Mouse (Mus musculus) kidney, postnatal 14 days (tissue): ENCODE measurements around the gene Dleu7.
A peak's percentile ranks its signal among the peaks of the same experiment; 100 is the strongest.

Source experiments
- DNase-seq: peaks from one replicate; pipeline ENCODE4 v3.0.0; 2022; ENCODE audit warnings: mixed read lengths

The Dleu7 gene

GRCm38 (mm10) chr14:62292488-62293339 lies at the start of gene Dleu7, which contains the start of gene Rnaseh2b:
Gene Dleu7 (minus strand): TSS chr14:62293047.
Gene Rnaseh2b (plus strand): TSS chr14:62292589.
- peak; percentile 65 for DNase-seq

DNA sequence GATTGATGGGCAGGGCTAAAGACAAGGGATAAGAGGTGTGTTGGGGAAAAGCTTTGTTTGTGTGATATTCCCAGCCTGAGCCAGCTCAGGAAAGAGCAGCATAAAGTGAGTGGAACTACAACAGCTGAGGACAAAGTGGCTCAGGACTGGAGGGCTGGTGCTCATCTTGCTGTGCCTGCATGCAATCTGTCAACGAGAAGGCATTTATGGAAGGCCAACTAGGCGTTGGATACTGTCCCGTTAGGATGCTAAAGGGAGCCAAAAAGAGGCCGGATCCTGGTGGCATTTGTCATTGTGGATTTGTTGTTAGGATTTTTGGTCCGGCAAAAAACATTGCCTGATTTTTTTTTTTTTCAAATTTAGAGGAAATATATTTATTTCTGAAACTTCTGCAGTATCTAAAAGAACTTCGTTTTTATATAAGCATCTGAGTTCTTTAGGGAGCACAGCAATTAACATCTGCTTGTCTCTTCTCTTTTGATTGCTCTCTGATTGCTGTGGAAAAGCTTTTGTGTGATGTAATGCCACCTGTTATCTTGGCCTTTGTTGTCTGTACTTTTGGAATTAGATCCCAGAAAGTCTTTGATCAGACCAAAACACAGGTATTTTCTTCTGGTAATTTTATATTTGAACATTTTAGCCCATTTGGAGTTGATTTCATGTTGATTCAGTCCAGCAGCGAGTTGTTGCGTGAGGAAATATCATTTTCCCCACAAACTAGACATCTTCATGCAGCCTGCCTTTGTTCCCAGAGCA lies 49.2 kb upstream of the Dleu7 start:
- DNase-seq = no peak

- DNase-seq = no peak
Measured at GRCm38 (mm10) chr14:62339196-62339595, 46.3 kb upstream of the Dleu7 start.

DNA sequence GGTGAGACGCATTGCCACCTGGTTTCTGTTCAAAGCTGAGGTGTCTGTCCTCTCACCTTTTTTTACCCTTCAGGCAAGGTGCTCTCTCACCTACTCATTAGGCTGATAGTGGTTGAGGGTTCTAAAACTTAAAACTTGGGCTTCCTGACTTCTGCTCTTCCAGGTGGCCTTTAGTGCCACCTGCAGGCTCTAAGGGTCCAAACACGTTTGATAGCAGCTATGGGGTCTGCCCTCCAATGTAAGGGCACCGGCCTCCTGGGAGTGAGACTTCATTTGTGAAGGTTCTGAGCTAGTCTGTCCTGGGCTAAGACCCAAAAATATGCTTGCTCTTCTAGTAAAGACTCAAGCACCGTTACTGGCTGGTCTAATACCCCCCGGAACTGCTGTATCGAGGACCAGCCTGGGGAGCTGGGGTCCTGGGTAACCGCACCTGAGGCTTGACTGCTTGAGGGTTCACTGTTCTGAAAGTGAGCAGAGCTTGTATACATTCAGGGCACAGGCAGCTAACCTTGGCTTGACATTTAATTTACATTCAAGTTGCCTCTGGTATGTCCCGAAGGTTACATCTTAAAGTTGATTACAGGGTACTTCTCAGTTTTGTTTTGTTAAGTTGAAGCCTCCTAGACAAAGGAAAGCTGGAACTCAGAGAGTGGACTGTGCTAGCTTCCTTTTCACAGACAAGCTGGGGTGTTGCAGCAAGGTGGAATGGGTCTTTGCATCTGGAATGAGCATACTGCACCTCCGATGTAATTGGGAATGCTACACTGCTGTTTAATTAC lies 41.3 kb upstream of the Dleu7 start:
- no peak for DNase-seq

DNA sequence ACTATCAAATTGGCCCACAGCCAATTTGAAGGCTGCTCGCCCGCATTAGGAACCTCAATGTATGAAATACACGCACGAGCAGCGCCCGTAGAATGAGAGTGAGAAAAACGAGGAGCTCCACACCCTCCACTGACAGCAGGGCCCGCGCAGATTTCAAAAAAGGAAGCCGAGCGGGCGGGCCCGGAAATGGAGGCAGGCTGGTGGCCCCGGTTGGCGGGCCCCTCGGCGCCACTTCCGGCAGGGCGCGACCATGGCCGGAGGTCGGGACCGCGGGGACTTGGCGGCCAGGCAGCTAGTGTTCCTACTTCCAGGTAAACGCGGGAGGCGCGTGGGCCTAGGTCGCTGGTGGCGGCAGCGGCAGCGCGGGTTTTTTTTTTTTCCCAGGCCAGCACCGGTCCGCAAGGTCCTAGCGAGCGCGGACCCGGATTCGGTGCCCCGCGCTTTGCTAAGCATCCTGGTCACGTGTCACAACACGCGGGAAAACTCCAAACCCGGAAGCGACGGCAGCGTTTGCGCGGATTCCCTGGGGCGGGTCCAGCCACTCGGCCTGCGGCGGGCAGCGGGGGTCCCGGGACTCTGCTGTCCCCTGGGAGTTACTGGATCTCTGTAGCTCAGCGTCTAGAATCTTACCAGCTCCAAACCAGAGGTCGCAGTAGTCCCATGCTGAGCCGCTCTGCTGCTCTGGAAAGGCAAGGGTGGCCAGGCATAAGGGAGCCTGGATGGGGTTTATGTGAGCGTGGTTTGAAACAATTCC lies 39.2 kb upstream of the Dleu7 start:
- DNase-seq = peak; percentile 91

GRCm38 (mm10) chr14:62331457-62331856 lies 38.6 kb upstream of the Dleu7 start:
- no peak for DNase-seq

- DNase-seq = no peak
Measured at GRCm38 (mm10) chr14:62329631-62330030, 36.8 kb upstream of the Dleu7 start.

DNA sequence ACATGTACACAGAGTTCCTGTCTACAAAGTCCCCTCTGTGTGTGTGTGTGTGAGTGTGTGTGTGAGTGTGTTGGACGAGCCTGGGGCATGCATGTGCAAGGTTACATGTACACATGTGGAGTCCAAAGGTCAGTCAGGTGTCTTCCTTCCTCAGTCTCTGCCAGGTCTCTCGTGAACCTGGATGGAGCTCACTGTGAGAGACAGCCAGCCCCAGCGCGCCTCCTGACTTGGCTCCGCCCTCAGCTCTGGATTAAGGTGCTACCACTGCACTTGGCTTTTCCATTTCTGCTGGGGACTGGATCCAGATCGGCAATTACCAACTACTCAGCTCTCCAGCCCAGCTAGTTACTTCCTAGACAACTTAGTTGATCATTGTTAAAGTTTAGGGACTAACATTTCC lies 35.8 kb upstream of the Dleu7 start:
- DNase-seq = peak; percentile 5

GRCm38 (mm10) chr14:62327171-62327570 lies 34.3 kb upstream of the Dleu7 start:
- no peak for DNase-seq

DNA sequence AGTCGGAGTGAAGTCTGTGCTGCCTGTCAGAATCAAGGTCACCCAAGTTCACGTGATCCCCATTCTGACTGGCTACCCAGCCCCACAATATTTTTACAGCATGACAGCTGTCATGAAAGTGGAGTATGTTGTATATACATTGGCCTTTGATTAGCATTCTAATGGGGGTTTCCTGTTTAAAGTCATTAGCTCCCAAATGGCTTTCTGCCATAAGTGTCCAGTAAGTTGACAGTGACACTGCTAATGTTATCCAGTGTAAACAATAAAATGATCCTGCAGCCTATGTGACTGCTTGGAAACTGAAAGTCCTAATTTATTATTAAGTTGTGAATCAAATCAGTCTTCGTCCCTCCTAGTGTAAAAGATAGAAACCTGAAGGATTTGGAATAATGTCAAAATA lies 33.2 kb upstream of the Dleu7 start:
- no peak for DNase-seq

- no peak for DNase-seq
Measured at GRCm38 (mm10) chr14:62324943-62325342, 32.1 kb upstream of the Dleu7 start.

- DNase-seq = no peak
Measured at GRCm38 (mm10) chr14:62323457-62323856, 30.6 kb upstream of the Dleu7 start.

DNA sequence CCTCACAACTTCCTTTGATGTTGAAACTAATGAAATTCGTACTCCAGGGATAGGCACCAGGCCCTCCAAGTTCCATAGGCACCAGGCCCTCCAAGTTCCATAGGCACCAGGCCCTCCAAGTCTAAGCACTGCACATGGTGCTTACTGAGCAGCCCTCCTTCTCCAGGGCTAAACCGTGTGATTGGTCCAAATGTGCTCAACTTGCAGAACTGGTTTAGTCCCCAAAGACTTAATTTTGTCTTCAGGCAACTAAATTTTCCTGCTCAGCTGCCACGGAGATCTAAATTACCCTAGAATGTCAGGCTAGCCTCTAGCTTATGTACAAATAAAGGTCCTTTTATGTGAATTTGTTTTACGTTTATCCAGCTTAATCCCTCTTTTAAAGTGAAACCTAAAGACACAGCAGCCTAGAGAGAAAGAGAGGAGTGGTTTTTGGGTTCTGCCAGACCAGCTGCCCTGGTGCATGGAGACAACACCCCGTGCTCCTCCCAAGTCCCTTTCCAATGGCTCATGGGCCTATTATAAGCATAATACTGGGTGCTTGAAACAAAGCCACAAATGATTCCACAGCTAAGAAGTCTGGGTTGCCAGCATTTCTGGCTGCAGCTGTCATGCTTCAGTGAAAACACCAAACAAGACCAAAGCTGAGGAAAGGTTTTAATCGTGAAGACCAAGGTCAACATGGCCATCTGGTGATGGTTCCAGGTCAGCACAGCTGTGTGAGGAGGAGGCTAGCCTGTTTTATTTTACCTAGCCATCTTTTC lies 29.9 kb upstream of the Dleu7 start:
- DNase-seq = peak; percentile 9

DNA sequence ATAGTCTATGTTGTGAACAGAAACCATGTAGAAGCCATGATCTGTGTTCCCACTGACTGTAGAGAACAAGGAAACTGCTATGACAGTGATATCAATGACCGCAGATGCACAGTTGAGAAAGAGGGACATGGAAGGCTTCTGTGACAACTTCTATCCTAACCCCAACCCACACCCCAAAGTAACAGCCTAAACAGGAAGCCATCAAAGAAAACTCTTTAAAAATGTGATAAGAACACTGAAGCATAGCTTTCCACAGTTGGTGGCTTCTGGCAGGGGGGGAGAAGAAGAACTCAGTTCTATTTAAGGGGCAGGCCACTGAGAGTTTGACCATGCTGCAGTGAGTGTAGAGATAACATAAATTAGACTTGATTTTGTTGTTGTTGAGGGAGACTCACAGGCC lies 18.8 kb upstream of the Dleu7 start:
- no peak for DNase-seq

GRCm38 (mm10) chr14:62309026-62309425 lies 16.2 kb upstream of the Dleu7 start:
- no peak for DNase-seq

DNA sequence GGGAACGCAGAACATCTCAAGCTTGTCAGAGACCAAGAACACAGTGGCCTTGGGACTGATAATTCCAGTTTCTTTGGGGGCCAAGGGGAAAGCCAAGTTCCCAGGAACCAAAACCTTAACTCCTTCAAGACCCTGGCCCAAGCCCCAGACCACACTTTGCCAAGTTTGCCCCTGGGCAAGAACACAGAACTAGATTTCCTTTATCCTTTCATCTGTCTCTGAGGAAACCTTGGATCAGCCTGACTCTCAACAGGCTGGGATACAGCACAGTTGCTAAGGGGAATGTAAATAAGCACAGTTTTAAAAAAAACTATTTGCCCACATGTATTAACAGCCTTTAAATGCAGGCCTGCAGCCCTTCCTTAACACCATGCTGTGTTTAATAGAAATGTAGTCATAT lies 14.7 kb upstream of the Dleu7 start:
- DNase-seq = no peak

- no peak for DNase-seq
Measured at GRCm38 (mm10) chr14:62300031-62300430, 7.2 kb upstream of the Dleu7 start.

DNA sequence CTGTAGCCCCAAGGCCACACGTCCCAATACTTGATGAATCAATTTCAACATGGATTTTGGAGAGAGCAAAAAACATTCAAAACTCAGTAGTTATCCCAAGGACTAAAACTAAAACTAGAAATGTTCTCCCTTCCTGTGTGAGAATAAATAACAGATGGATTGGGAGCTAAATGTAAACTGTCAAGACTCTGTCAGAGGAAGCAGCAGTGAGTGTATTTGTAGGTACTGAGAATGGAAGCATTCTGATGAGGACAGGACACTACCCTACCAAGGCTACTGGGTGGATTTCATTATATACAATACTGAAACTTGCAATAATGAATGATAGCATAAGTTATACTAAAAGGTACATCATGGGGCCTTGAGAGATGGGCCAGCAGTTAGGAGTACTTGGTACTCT lies 6.0 kb upstream of the Dleu7 start:
- no peak for DNase-seq

- no peak for DNase-seq
Measured at GRCm38 (mm10) chr14:62292166-62292487, 720 bp downstream of the Dleu7 start.

DNA sequence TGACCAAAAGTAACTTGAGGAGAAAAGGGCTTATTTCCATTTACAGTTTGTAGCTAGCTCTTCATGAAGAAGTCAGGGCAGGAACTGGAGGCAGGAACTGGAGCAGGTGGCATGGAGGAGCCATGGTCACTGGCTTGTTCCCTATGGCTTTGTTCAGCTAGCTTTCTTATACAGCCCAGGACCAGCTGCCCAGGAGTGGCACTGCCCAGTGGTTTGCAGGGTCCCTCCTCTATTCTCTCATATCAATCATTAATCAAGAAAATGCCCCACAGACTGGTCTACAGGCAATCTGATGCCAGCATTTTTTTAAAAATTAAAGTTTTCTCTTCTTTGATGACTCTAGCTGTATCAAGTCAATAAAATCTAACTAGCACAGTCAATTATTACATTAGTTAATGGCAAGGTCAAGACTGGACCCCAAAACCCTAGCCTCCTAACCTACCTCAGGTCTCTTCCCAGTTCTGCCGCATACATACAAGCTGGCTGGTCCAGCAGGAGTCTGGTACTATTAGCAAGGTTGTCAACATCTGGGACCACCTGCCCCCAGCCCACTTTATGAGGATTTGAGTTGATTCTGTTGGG lies 1.4 kb downstream of the Dleu7 start:
- peak; percentile 28 for DNase-seq

GRCm38 (mm10) chr14:62288731-62289130 lies 4.1 kb downstream of the Dleu7 start:
- no peak for DNase-seq

DNA sequence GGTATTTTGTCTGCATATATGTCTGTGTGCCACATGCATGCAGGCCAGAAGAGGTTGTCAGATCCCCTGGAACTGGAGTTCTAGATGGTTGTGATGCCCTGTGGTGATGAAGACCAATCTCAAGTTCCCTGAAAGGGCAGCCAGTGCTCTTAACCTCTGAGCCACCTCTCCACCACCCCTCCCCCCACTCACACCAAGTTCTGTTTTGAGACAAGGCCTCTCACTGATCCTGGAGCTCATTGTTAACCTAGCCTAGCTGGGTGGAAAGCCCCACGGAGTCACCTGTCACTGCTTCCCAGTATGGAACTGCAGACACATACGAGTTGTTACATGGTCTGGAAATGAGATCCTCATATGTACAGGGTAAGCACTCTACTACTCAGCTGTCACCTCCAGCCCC lies 9.9 kb downstream of the Dleu7 start:
- no peak for DNase-seq
